Mouse (Mus musculus) liver, embryonic 13.5 days (tissue): ENCODE results near the gene Hand2. TPM values are rescaled to one million over a fixed set of nuclear protein-coding genes. Genes with fewer than 3 reads are reported as not detected.
A peak's percentile ranks its signal among the peaks of the same experiment; 100 is the strongest.

Experiments
- ATAC-seq: fragments of 200-750 bp; cut with Nextera tagmentation; 2 replicates; pipeline ENCODE4 v1.8.0; 2017; ENCODE audit warnings: low read depth, mild to moderate bottlenecking, moderate number of reproducible peaks, moderate library complexity
- DNase-seq: peaks from one replicate; pipeline ENCODE4 v3.0.0; 2022
- H3K27ac ChIP-seq: fragments of 300-500 bp; sonication (generic); 2 replicates; pipeline ENCODE4 v1.5.1; 2015; ENCODE audit warnings: moderate library complexity, mild to moderate bottlenecking, inconsistent platforms
- H3K27me3 ChIP-seq: fragments of 300-500 bp; sonication (generic); 2 replicates; pipeline ENCODE4 v1.6.1; 2015; ENCODE audit warnings: mild to moderate bottlenecking, inconsistent platforms
- H3K36me3 ChIP-seq: fragments of 300-500 bp; sonication (generic); 2 replicates; pipeline ENCODE4 v1.6.1; 2015; ENCODE audit warnings: mild to moderate bottlenecking, inconsistent platforms
- H3K4me1 ChIP-seq: fragments of 300-500 bp; sonication (generic); replicated peaks from 2 replicates; pipeline ENCODE4 v1.6.1; 2015; ENCODE audit warnings: inconsistent platforms
- H3K4me2 ChIP-seq: fragments of 300-500 bp; sonication (generic); 2 replicates; pipeline ENCODE4 v1.6.1; 2015; ENCODE audit warnings: inconsistent platforms, mild to moderate bottlenecking, moderate library complexity
- H3K4me3 ChIP-seq: fragments of 300-500 bp; sonication (generic); replicated peaks from 2 replicates; pipeline ENCODE4 v1.5.1; 2015; ENCODE audit warnings: mild to moderate bottlenecking, inconsistent platforms
- H3K9ac ChIP-seq: fragments of 300-500 bp; sonication (generic); 2 replicates; pipeline ENCODE4 v1.6.1; 2015; ENCODE audit warnings: mild to moderate bottlenecking, inconsistent platforms
- H3K9me3 ChIP-seq: fragments of 300-500 bp; sonication (generic); replicated peaks from 2 replicates; pipeline ENCODE4 v1.6.1; 2016; ENCODE audit warnings: inconsistent platforms
- WGBS: fragments of 180-500 bp; shearing (Covaris S2); methylation state at CpG from one replicate; pipeline ENCODE4 v1.1.7; 2015; ENCODE audit not compliant: insufficient replicate concordance; 5-methylcytosine and 5-hydroxymethylcytosine counted together
- polyA plus RNA-seq: library from polyadenylated mRNA; unstranded; fragments of >200 nt; fragmentation: Nextera tagmentation; extraction: Ambion mirVana; gene quantifications from 2 replicates; pipeline ENCODE4 v1.2.1, GENCODE M21; 2015

Hand2 gene
- polyA plus RNA-seq, 1 experiment from 2014 or later, result 0.81 TPM

- Histone ChIP-seq H3K27me3 (peaks cover 90% of the 10 kb centered on the region), H3K27ac (no peak overlapping the region), H3K9me3 (no peaks in the 10 kb centered on the region), H3K36me3 (no peaks in the 10 kb centered on the region), H3K4me1 (0 out of 2 replicates have a peak, but pooled peaks cover 4% of the 10 kb centered on the region), H3K4me3 (no peak overlapping the region), H3K4me2 (no peak overlapping the region), H3K9ac (no peak overlapping the region)
- DNase-seq (no peak), ATAC-seq (no peak)
- WGBS, result 20% methylated on average over 3 of the region's 3 CpGs
Observed at GRCm38 (mm10) chr8:57315471-57315870, 5.3 kb upstream of the Hand2 start.

DNA sequence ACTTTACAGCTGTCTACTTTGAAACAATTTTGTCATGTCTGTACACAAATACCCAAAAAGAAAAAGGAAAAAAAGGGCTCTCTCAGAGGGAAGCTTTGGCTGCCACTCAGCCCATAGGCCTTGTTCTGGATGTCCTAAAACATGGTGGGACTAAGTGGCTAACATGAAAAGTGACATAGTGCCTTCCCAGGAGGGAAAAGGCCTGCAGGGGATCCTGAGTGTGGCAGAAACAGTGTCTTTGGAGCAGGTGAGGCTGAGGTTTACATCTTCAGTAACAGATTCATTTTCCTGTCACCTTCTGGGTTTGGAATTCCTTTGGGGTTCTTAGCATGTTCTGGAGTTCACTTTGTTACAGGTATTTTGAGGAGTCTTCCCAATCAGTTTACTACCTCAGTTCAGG is 3.7 kb upstream of the Hand2 start:
- no peak overlapping the region for H3K9ac ChIP-seq
- no peak overlapping the region for H3K27ac ChIP-seq
- H3K36me3 ChIP-seq, result no peaks in the 10 kb centered on the region
- no peak for DNase-seq
- no peak overlapping the region for H3K4me3 ChIP-seq
- peaks cover 96% of the 10 kb centered on the region for H3K27me3 ChIP-seq
- no peak overlapping the region for H3K4me2 ChIP-seq
- H3K4me1 ChIP-seq, result 0 out of 2 replicates have a peak, but pooled peaks cover 10% of the 10 kb centered on the region
- no peaks in the 10 kb centered on the region for H3K9me3 ChIP-seq
- no peak for ATAC-seq

GRCm38 (mm10) chr8:57317890-57318480 is 2.8 kb upstream of the Hand2 start:
- Histone ChIP-seq H3K4me1 (0 out of 2 replicates have a peak, but pooled peaks cover 7% of the 10 kb centered on the region), H3K36me3 (no peaks in the 10 kb centered on the region), H3K27me3 (peaks cover 96% of the 10 kb centered on the region), H3K27ac (no peak overlapping the region), H3K9me3 (no peaks in the 10 kb centered on the region), H3K4me2 (no peak overlapping the region), H3K9ac (no peak overlapping the region), H3K4me3 (no peak overlapping the region)
- ATAC-seq (no peak), DNase-seq (no peak)
- 13% methylated on average over 5 of the region's 5 CpGs for WGBS

- peak overlapping the region; percentile 6; the same call in 1 of the 2 replicates for H3K4me2 ChIP-seq
- H3K27ac ChIP-seq, result no peak overlapping the region
- no peak for ATAC-seq
- peaks cover 97% of the 10 kb centered on the region for H3K27me3 ChIP-seq
- 8% methylated on average over 17 of the region's 17 CpGs for WGBS
- no peaks in the 10 kb centered on the region for H3K36me3 ChIP-seq
- H3K4me3 ChIP-seq, result peak overlapping the region; percentile 33
- DNase-seq, result no peak
- H3K9ac ChIP-seq, result peak overlapping the region; percentile 3; the same call in 1 of the 2 replicates
- no peaks in the 10 kb centered on the region for H3K9me3 ChIP-seq
- H3K4me1 ChIP-seq, result 0 out of 2 replicates have a peak, but pooled peaks cover 6% of the 10 kb centered on the region
Observed at GRCm38 (mm10) chr8:57319092-57319980, 1.4 kb upstream of the Hand2 start.

DNA sequence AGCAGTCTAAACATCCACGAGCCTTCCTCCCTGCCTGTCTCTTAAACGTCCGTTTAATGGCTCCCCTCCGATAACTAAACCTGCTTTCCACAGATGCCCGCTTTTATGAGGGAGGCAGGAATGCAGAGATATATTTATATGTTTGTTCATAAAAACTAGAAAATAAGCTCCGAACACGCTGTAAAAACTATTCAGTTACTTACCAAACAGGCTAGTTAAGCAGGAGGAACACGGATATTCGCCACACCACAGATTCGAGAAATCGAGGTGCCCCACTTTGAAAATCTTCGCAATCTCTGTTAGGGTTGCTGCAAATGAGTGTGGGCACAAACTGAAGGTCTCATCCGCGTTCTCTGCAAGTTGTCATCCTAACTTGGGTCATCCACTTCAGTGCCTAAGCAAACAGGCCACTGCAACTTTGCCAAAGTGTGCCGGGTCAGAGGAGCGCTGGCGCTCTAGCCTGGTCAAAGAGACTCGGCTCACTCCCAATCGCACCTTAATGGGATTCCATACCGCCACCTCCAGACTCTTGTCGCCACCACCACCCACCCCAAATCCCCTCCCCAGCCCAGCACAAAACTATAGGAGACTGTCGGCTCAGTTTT is 700 bp upstream of the Hand2 start:
- H3K9me3 ChIP-seq, result no peaks in the 10 kb centered on the region
- DNase-seq (no peak), ATAC-seq (no peak)
- H3K27me3 ChIP-seq, result peaks cover 97% of the 10 kb centered on the region
- no peaks in the 10 kb centered on the region for H3K36me3 ChIP-seq
- 3% methylated on average over 22 of the region's 22 CpGs for WGBS
- H3K9ac ChIP-seq, result peak overlapping the region; percentile 3; the same call in 1 of the 2 replicates
- H3K27ac ChIP-seq, result no peak overlapping the region
- peak overlapping the region; percentile 33 for H3K4me3 ChIP-seq
- 0 out of 2 replicates have a peak, but pooled peaks cover 6% of the 10 kb centered on the region for H3K4me1 ChIP-seq
- 0 out of 2 replicates have a peak overlapping the region, but pooled peaks have one; percentile 48 for H3K4me2 ChIP-seq

- DNase-seq, result no peak
- Histone ChIP-seq H3K36me3 (no peaks in the 10 kb centered on the region), H3K9me3 (no peaks in the 10 kb centered on the region), H3K9ac (peak overlapping the region; percentile 56), H3K4me1 (0 out of 2 replicates have a peak, but pooled peaks cover 6% of the 10 kb centered on the region), H3K4me3 (peak overlapping the region; percentile 47), H3K27ac (peak overlapping the region; percentile 39), H3K27me3 (peaks cover 99% of the 10 kb centered on the region), H3K4me2 (peak overlapping the region; percentile 48)
- 2% methylated on average over 47 of the region's 64 CpGs for WGBS
- no peak for ATAC-seq
Observed at GRCm38 (mm10) chr8:57321898-57322895, 1.4 kb downstream of the Hand2 start.

GRCm38 (mm10) chr8:57322961-57323941 is 2.5 kb downstream of the Hand2 start:
- 4% methylated on average over 31 of the region's 31 CpGs for WGBS
- Histone ChIP-seq H3K4me1 (0 out of 2 replicates have a peak, but pooled peaks cover 6% of the 10 kb centered on the region), H3K36me3 (no peaks in the 10 kb centered on the region), H3K4me3 (peak overlapping the region; percentile 47), H3K27ac (no peak overlapping the region), H3K27me3 (peaks cover 99% of the 10 kb centered on the region), H3K9me3 (no peaks in the 10 kb centered on the region), H3K9ac (peak overlapping the region; percentile 56; the same call in 1 of the 2 replicates), H3K4me2 (no peak overlapping the region)
- no peak for ATAC-seq
- no peak for DNase-seq

GRCm38 (mm10) chr8:57324091-57324490 is 3.3 kb downstream of the Hand2 start:
- Histone ChIP-seq H3K4me2 (no peak overlapping the region), H3K27ac (no peak overlapping the region), H3K9ac (peak overlapping the region; percentile 56; the same call in 1 of the 2 replicates), H3K9me3 (no peaks in the 10 kb centered on the region), H3K36me3 (no peaks in the 10 kb centered on the region), H3K27me3 (peaks cover 99% of the 10 kb centered on the region), H3K4me3 (peak overlapping the region; percentile 47), H3K4me1 (0 out of 2 replicates have a peak, but pooled peaks cover 6% of the 10 kb centered on the region)
- ATAC-seq, result no peak
- DNase-seq, result no peak
- WGBS, result 5% methylated on average over 12 of the region's 12 CpGs

- Histone ChIP-seq H3K9ac (peak overlapping the region; percentile 43; the same call in 1 of the 2 replicates), H3K27ac (no peak overlapping the region), H3K4me1 (0 out of 2 replicates have a peak, but pooled peaks cover 6% of the 10 kb centered on the region), H3K4me2 (peak overlapping the region; percentile 33; the same call in 1 of the 2 replicates), H3K27me3 (peaks cover 99% of the 10 kb centered on the region), H3K36me3 (no peaks in the 10 kb centered on the region), H3K4me3 (peak overlapping the region; percentile 25), H3K9me3 (no peaks in the 10 kb centered on the region)
- WGBS, result 15% methylated on average over 5 of the region's 5 CpGs
- no peak for DNase-seq
- ATAC-seq, result no peak
Observed at GRCm38 (mm10) chr8:57324671-57325070, 3.9 kb downstream of the Hand2 start.
